ENCODE assay signal across 26 mouse cellular contexts in genomic region chr11:67007961-67008360, GRCm38 (mm10). TPM values are rescaled to one million over a fixed set of nuclear protein-coding genes. Genes with fewer than 3 reads are reported as not detected.
DNase-seq lines count a peak whose midpoint lies in the region; ATAC-seq and TF ChIP-seq lines count a peak whose summit lies in the region.
"Had no signal": no experiment of that assay in that cellular context is flagged by ENCODE, and none has a peak within 500 bp of the region (broad histone marks: within the 10 kb centered on the region; RNA-seq: fewer than 3 reads in every experiment).

No protein-coding gene starts in this region.

- no peak overlapping the region for H3K4me2 ChIP-seq in hindbrain, embryonic 12.5 days (replicated peaks)
- H3K4me2 ChIP-seq in hindbrain, embryonic 11.5 days (replicated peaks; ENCODE audit: low read depth, low read length), result no peak overlapping the region
- H3K4me2 ChIP-seq in midbrain, embryonic 15.5 days, result no peak overlapping the region
- no peak overlapping the region for H3K4me2 ChIP-seq in heart, embryonic 12.5 days
- H3K4me2 ChIP-seq: forebrain, embryonic 15.5 days; stomach, embryonic 15.5 days had no signal

- no peaks in the 10 kb centered on the region for H3K9me3 ChIP-seq in hindbrain, embryonic 12.5 days (replicated peaks)
- no peaks in the 10 kb centered on the region for H3K9me3 ChIP-seq in hindbrain, embryonic 11.5 days (ENCODE audit: control insufficient read depth, low read length)
- peaks cover 13% of the 10 kb centered on the region for H3K9me3 ChIP-seq in E14TG2a.4 (ENCODE audit: low read length)
- no peaks in the 10 kb centered on the region for H3K9me3 ChIP-seq in midbrain, embryonic 15.5 days
- no peaks in the 10 kb centered on the region for H3K9me3 ChIP-seq in heart, embryonic 12.5 days (replicated peaks)
- H3K9me3 ChIP-seq: forebrain, embryonic 15.5 days; stomach, embryonic 15.5 days had no signal

- H3K36me3 ChIP-seq in hindbrain, embryonic 12.5 days, result no peaks in the 10 kb centered on the region
- H3K36me3 ChIP-seq in hindbrain, embryonic 11.5 days (ENCODE audit: control insufficient read depth, insufficient read depth, low read length), result no peaks in the 10 kb centered on the region
- no peaks in the 10 kb centered on the region for H3K36me3 ChIP-seq in E14TG2a.4 (ENCODE audit: insufficient read depth, low read length)
- H3K36me3 ChIP-seq in midbrain, embryonic 15.5 days (replicated peaks), result no peaks in the 10 kb centered on the region
- H3K36me3 ChIP-seq in heart, embryonic 12.5 days, result no peaks in the 10 kb centered on the region
- H3K36me3 ChIP-seq: forebrain, embryonic 15.5 days; stomach, embryonic 15.5 days had no signal

- H3K4me1 ChIP-seq in hindbrain, embryonic 12.5 days, result peaks cover 19% of the 10 kb centered on the region
- H3K4me1 ChIP-seq in hindbrain, embryonic 11.5 days (replicated peaks; ENCODE audit: control insufficient read depth, insufficient read depth, low read length), result no peaks in the 10 kb centered on the region
- H3K4me1 ChIP-seq in E14TG2a.4 (replicated peaks; ENCODE audit: low read depth, low read length), result peaks cover 65% of the 10 kb centered on the region
- H3K4me1 ChIP-seq in midbrain, embryonic 15.5 days, result peaks cover 24% of the 10 kb centered on the region
- peaks cover 11% of the 10 kb centered on the region for H3K4me1 ChIP-seq in heart, embryonic 12.5 days (replicated peaks)
- H3K4me1 ChIP-seq: stomach, embryonic 15.5 days had no signal

- no peaks in the 10 kb centered on the region for H3K27me3 ChIP-seq in hindbrain, embryonic 12.5 days
- no peaks in the 10 kb centered on the region for H3K27me3 ChIP-seq in hindbrain, embryonic 11.5 days (ENCODE audit: control insufficient read depth, insufficient read depth, low read length)
- H3K27me3 ChIP-seq in E14TG2a.4 (ENCODE audit: insufficient read depth, low read length), result no peaks in the 10 kb centered on the region
- H3K27me3 ChIP-seq in midbrain, embryonic 15.5 days (replicated peaks), result no peaks in the 10 kb centered on the region
- H3K27me3 ChIP-seq in heart, embryonic 12.5 days (replicated peaks), result no peaks in the 10 kb centered on the region
- H3K27me3 ChIP-seq: forebrain, embryonic 15.5 days; stomach, embryonic 15.5 days had no signal

- peak; percentile 54; the same call in 1 of the 2 replicates for ATAC-seq in hindbrain, embryonic 12.5 days (ENCODE audit: low FRiP score)
- ATAC-seq in hindbrain, embryonic 11.5 days (ENCODE audit: low FRiP score), result no peak
- ATAC-seq in midbrain, embryonic 15.5 days (replicated peaks), result peak; percentile 65
- no peak for ATAC-seq in heart, embryonic 12.5 days (ENCODE audit: insufficient number of reproducible peaks, low FRiP score)
- ATAC-seq: forebrain, embryonic 15.5 days; Patski had no signal

- H3K9ac ChIP-seq in hindbrain, embryonic 12.5 days, result no peak overlapping the region
- H3K9ac ChIP-seq in hindbrain, embryonic 11.5 days (ENCODE audit: low read depth, low read length), result no peak overlapping the region
- H3K9ac ChIP-seq in midbrain, embryonic 15.5 days, result no peak overlapping the region
- H3K9ac ChIP-seq in heart, embryonic 12.5 days, result no peak overlapping the region
- H3K9ac ChIP-seq: forebrain, embryonic 15.5 days; stomach, embryonic 15.5 days had no signal

- no peak for TF ChIP-seq CTCF in E14TG2a.4 (conservative IDR thresholded peaks at IDR 0.05; ENCODE audit: low read length)

- WGBS in hindbrain, embryonic 12.5 days, result 73% methylated on average over 8 of the region's 8 CpGs
- 70% methylated on average over 8 of the region's 8 CpGs for WGBS in hindbrain, embryonic 11.5 days
- 50% methylated on average over 8 of the region's 8 CpGs for WGBS in midbrain, embryonic 15.5 days
- WGBS in heart, embryonic 12.5 days, result 85% methylated on average over 8 of the region's 8 CpGs

- no peak for DNase-seq in hindbrain, embryonic 11.5 days (ENCODE audit: low spot score)
- peak; percentile 90 for DNase-seq in MN1 (ENCODE audit: low spot score)
- no peak for DNase-seq in thymus, postnatal 0 days (ENCODE audit: low spot score)
- DNase-seq: adrenal gland, adult 8-10 months; cerebellum, adult 11-12 months; gastrocnemius, postnatal 14 days; heart, adult 18-20 months; kidney, adult 11 months; lung, adult 18-20 months; lung, postnatal 14 days; right cerebral cortex, postnatal 14 days; thymus, postnatal 25 days had no signal

- peak overlapping the region; percentile 53 for H3K27ac ChIP-seq in hindbrain, embryonic 12.5 days
- H3K27ac ChIP-seq in hindbrain, embryonic 11.5 days (ENCODE audit: low read depth, low read length), result no peak overlapping the region
- no peak overlapping the region for H3K27ac ChIP-seq in midbrain, embryonic 15.5 days
- no peak overlapping the region for H3K27ac ChIP-seq in heart, embryonic 12.5 days (ENCODE audit: poor library complexity, severe bottlenecking)
- H3K27ac ChIP-seq: forebrain, embryonic 15.5 days; kidney, postnatal 0 days; stomach, embryonic 15.5 days had no signal

- H3K4me3 ChIP-seq in hindbrain, embryonic 12.5 days, result no peak overlapping the region
- no peak overlapping the region for H3K4me3 ChIP-seq in hindbrain, embryonic 11.5 days (ENCODE audit: low read depth, low read length)
- peak overlapping the region; percentile 37; the same call in 1 of the 2 replicates for H3K4me3 ChIP-seq in E14TG2a.4 (replicated peaks; ENCODE audit: low read length)
- H3K4me3 ChIP-seq in midbrain, embryonic 15.5 days, result no peak overlapping the region
- H3K4me3 ChIP-seq in heart, embryonic 12.5 days, result no peak overlapping the region
- H3K4me3 ChIP-seq: erythroblast, embryonic 14.5 days; forebrain, embryonic 15.5 days; stomach, embryonic 15.5 days had no signal

RNA-seq across cellular contexts. Expression of gene Tmem220, which starts 17.0 kb away (rescaled TPM):
- polyA plus RNA-seq in hindbrain, embryonic 12.5 days (2016; fragmentation: Nextera tagmentation; extraction: Ambion mirVana), result 0.43 and 1.2 TPM in 2 replicates
- polyA plus RNA-seq in hindbrain, embryonic 11.5 days (2014; fragmentation: Nextera tagmentation; extraction: Ambion mirVana), result 1.4 and 1.5 TPM in 2 replicates
- 0.54 and 0.59 TPM in 2 replicates for polyA plus RNA-seq in midbrain, embryonic 15.5 days (2015; fragmentation: Nextera tagmentation; extraction: Ambion mirVana)
- polyA plus RNA-seq in thymus, postnatal 0 days (2015; fragmentation: Nextera tagmentation; extraction: Ambion mirVana), result 0.50 and 0.60 TPM in 2 replicates
- 1.3 TPM in 2 replicates for polyA plus RNA-seq in heart, embryonic 12.5 days (2016; fragmentation: Nextera tagmentation; extraction: Ambion mirVana)
- polyA plus RNA-seq: erythroblast, embryonic 14.5 days had no signal

RNA-seq across cellular contexts. Expression of gene Adprm, which starts 44.4 kb away (rescaled TPM):
- polyA plus RNA-seq in hindbrain, embryonic 12.5 days (2016; fragmentation: Nextera tagmentation; extraction: Ambion mirVana), result 37.8 and 39.6 TPM in 2 replicates
- polyA plus RNA-seq in hindbrain, embryonic 11.5 days (2014; fragmentation: Nextera tagmentation; extraction: Ambion mirVana), result 38.7 and 39.0 TPM in 2 replicates
- 32.4 and 35.3 TPM in 2 replicates for polyA plus RNA-seq in midbrain, embryonic 15.5 days (2015; fragmentation: Nextera tagmentation; extraction: Ambion mirVana)
- 42.4 and 47.7 TPM in 2 replicates for polyA plus RNA-seq in thymus, postnatal 0 days (2015; fragmentation: Nextera tagmentation; extraction: Ambion mirVana)
- polyA plus RNA-seq in heart, embryonic 12.5 days (2016; fragmentation: Nextera tagmentation; extraction: Ambion mirVana), result 20.1 and 21.2 TPM in 2 replicates

RNA-seq across cellular contexts. Expression of gene Sco1, which starts 44.5 kb away (rescaled TPM):
- 18.2 and 18.9 TPM in 2 replicates for polyA plus RNA-seq in hindbrain, embryonic 12.5 days (2016; fragmentation: Nextera tagmentation; extraction: Ambion mirVana)
- polyA plus RNA-seq in hindbrain, embryonic 11.5 days (2014; fragmentation: Nextera tagmentation; extraction: Ambion mirVana), result 16.1 and 20.0 TPM in 2 replicates
- 13.5 and 14.0 TPM in 2 replicates for polyA plus RNA-seq in midbrain, embryonic 15.5 days (2015; fragmentation: Nextera tagmentation; extraction: Ambion mirVana)
- polyA plus RNA-seq in thymus, postnatal 0 days (2015; fragmentation: Nextera tagmentation; extraction: Ambion mirVana), result 12.4 and 12.7 TPM in 2 replicates
- 24.3 and 25.8 TPM in 2 replicates for polyA plus RNA-seq in heart, embryonic 12.5 days (2016; fragmentation: Nextera tagmentation; extraction: Ambion mirVana)

RNA-seq across cellular contexts. Expression of gene Tmem238l, which starts 51.5 kb away (rescaled TPM):
- not detected in 2 replicates for polyA plus RNA-seq in hindbrain, embryonic 12.5 days (2016; fragmentation: Nextera tagmentation; extraction: Ambion mirVana)
- not detected in 2 replicates for polyA plus RNA-seq in hindbrain, embryonic 11.5 days (2014; fragmentation: Nextera tagmentation; extraction: Ambion mirVana)
- polyA plus RNA-seq in midbrain, embryonic 15.5 days (2015; fragmentation: Nextera tagmentation; extraction: Ambion mirVana), result not detected in 2 replicates
- 0.23 TPM in 1 of 2 replicates, not detected in the other for polyA plus RNA-seq in thymus, postnatal 0 days (2015; fragmentation: Nextera tagmentation; extraction: Ambion mirVana)
- 0.28 TPM in 1 of 2 replicates, not detected in the other for polyA plus RNA-seq in heart, embryonic 12.5 days (2016; fragmentation: Nextera tagmentation; extraction: Ambion mirVana)
- polyA plus RNA-seq: C2C12; embryonic facial prominence, embryonic 11.5 days; erythroblast, embryonic 14.5 days; forebrain, embryonic 15.5 days; heart, embryonic 16.5 days; liver, adult 2 months; Patski; spleen, adult 2 months had no signal

Comparison
In these comparisons a context has a peak if more than half of its experiments do, and no peak if none do; other contexts are left out.
1. ATAC-seq: peak in hindbrain, embryonic 12.5 days (single experiment) and midbrain, embryonic 15.5 days (single experiment); none in hindbrain, embryonic 11.5 days (single experiment) and heart, embryonic 12.5 days (single experiment).